Mouse (Mus musculus): ENCODE data around the gene Sult1a1. TPM values are rescaled to one million over a fixed set of nuclear protein-coding genes. Genes with fewer than 3 reads are reported as not detected.
A peak's percentile ranks its signal among the peaks of the same experiment; 100 is the strongest.

Gene Sult1a1
- polyA plus RNA-seq, 1 experiment = not detected

- TF ChIP-seq GATA1 (IDR thresholded peaks at IDR 0.05; ENCODE audit: low read length) = no peak
Measured at GRCm38 (mm10) chr7:126681221-126681620, 5.0 kb upstream of the Sult1a1 start.

DNA sequence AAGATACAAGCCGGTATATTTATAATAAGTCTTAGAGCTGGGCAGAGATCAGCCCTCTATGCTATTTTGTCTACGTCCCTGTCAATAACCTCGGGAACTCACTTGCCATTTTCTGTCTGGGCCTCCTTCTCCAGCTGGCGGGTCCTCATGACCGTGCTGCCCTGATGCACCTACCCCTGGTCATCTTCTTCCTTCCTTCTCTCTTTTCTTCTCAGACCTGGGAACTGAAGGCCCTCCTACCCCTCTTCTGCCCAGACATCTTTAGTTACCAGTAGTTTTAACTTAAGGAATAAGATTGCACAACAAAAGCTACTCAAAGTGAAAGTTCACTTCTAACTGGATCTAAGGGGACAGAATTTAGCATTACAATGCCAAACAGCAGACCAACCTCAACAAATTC is 3.5 kb upstream of the Sult1a1 start:
- TF ChIP-seq GATA1 (IDR thresholded peaks at IDR 0.05; ENCODE audit: low read length) = no peak

- no peak for TF ChIP-seq GATA1 (IDR thresholded peaks at IDR 0.05; ENCODE audit: low read length)
Measured at GRCm38 (mm10) chr7:126678545-126679341, 2.5 kb upstream of the Sult1a1 start.

- TF ChIP-seq GATA1 (IDR thresholded peaks at IDR 0.05; ENCODE audit: low read length) = no peak
Measured at GRCm38 (mm10) chr7:126676631-126677220, 494 bp upstream of the Sult1a1 start.

- no peak for TF ChIP-seq GATA1 (IDR thresholded peaks at IDR 0.05; ENCODE audit: low read length)
Measured at GRCm38 (mm10) chr7:126675104-126675503, 1.1 kb downstream of the Sult1a1 start.

GRCm38 (mm10) chr7:126672111-126672510 is 4.1 kb downstream of the Sult1a1 start:
- TF ChIP-seq GATA1 (IDR thresholded peaks at IDR 0.05; ENCODE audit: low read length) = no peak

- TF ChIP-seq GATA1 (IDR thresholded peaks at IDR 0.05; ENCODE audit: low read length) = no peak
Measured at GRCm38 (mm10) chr7:126670152-126670551, 6.1 kb downstream of the Sult1a1 start.

- TF ChIP-seq GATA1 (IDR thresholded peaks at IDR 0.05; ENCODE audit: low read length) = no peak
Measured at GRCm38 (mm10) chr7:126668452-126668851, 7.8 kb downstream of the Sult1a1 start.

DNA sequence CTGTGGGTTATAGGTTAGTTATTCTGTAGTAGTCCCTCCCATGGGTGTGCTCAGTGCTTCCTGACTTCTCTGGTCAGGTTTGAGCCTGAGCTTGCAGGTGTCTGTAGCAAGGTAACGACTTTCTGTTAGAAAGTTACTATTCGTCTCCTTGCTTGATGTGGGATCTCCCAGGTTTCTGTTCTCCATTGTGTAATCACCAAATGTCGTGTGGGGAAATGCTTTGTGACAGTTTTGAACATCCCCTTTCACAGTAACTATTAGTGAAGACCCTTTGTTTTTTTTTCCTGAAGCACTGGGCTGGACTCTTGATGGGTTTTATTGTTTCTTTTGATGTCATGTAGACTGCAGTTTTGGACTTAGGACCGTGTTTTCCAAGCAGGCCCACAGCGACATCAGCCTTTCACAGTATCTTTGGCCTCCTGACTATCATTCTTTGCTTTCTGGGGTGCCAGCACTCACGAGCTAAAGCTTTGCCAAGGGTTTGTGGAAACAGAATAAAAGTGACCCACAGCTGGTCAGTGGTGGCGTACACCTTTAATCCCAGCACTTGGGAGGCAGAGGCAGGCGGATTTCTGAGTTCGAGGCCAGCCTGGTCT is 8.6 kb downstream of the Sult1a1 start:
- no peak for TF ChIP-seq GATA1 (IDR thresholded peaks at IDR 0.05; ENCODE audit: low read length)

DNA sequence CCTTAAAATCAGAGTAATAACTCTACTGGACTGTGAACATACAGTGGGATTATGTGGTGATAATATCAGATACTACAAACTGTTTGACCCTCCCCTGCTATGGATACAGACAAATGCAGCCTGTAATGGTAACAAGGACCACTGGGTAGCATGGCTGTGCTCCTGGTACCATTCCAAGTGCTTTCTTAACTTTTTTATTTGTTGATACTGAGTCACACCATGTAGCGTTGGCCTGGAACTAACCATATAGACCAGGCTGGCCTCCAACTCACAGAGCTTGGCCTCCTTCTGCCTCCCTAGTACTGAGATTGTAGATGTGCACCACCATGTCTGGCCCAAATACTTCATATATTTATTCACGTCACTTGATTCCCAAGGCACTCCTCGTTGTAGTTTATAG is 11.0 kb downstream of the Sult1a1 start:
- TF ChIP-seq GATA1 (IDR thresholded peaks at IDR 0.05; ENCODE audit: low read length) = no peak

DNA sequence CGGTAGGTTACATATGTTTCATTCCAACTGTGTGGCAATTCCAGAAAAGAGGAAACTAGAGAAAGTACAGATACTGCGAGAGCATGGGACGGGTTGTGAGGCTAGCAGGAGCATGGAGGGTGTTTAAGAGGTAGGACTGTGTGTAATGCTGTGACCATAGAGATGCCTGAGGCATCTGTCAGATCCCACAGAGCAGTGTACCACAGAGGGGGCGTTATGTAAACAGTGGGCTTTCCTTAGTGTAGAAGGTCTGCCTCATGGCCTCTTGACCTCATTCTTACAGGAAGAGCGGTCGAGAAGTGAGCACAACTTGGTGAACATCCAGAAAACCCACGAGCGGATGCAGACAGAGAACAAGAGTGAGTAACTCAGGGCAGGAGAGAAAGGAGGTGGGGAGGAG is 12.6 kb downstream of the Sult1a1 start:
- TF ChIP-seq GATA1 (IDR thresholded peaks at IDR 0.05; ENCODE audit: low read length) = no peak

DNA sequence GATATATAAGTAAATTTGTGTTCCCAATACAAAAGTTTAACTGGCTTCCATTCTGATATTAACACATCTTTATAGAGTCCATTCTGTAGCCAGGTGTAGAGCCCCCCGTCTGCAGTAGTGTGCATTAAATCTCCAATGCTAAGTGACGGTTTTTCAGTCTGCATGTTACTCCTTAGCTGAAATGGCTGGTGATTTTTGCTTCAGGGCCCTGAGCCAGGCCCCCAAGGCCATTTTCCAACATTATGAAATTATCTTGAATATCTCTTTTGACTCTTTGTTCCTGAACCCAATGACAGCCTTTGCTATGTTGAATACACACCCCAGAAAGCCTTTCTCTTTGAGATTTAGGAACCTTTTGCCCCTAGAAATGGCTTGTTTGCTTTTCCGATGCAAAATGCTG is 16.5 kb downstream of the Sult1a1 start:
- no peak for TF ChIP-seq GATA1 (IDR thresholded peaks at IDR 0.05; ENCODE audit: low read length)

- no peak for TF ChIP-seq GATA1 (IDR thresholded peaks at IDR 0.05; ENCODE audit: low read length)
Measured at GRCm38 (mm10) chr7:126657522-126657921, 18.7 kb downstream of the Sult1a1 start.

- TF ChIP-seq GATA1 (IDR thresholded peaks at IDR 0.05; ENCODE audit: low read length) = no peak
Measured at GRCm38 (mm10) chr7:126655695-126656094, 20.5 kb downstream of the Sult1a1 start.

- TF ChIP-seq GATA1 (IDR thresholded peaks at IDR 0.05; ENCODE audit: low read length) = no peak
Measured at GRCm38 (mm10) chr7:126653991-126654390, 22.2 kb downstream of the Sult1a1 start.

DNA sequence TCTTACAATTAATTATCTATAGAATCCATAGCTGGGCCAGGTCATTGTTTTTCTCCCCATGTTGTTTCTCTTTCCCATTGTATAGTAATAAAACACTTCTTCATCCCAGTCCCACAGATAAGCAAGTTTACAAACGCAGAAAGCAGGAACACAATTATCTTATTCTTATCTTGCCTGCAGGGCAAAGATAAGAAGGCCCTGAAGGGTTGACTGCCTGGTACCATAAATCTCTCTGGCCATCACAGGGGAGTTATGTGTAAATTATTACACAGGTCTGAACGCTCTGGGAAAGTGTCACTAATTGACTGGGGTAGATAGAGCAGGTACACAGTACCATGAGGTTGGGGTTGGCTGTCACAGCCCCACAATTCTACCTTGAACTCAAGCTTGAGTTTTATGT is 25.4 kb downstream of the Sult1a1 start:
- peak; percentile 96 for TF ChIP-seq GATA1 (IDR thresholded peaks at IDR 0.05; ENCODE audit: low read length)

Measured in G1E-ER4 (cell line).